Mouse (Mus musculus): ENCODE results near the gene 1110008P14Rik.

Gene 1110008P14Rik

DNA sequence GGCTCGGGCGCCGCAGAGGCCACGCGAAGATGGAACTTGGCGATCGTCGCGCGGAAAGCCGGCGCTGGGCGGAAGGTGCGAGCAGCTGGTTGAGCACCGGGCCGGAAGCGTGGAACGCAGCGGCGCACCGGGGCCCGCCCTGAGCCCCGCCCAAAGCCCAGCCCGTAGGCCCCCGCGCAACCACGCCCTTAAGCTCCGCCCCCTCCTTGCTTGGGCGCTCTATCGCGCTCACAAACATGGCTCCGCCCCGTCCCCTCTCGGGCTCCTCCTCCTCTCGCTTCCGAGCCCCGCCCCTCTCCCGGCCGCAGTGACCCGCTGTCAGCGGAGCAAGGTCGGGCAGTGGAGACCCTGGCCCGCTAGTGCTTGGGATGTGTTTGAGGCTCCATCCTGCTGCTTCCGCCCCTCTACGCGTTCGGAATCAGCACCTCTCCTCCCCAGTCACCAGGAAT is at the start of gene 1110008P14Rik:
Gene 1110008P14Rik (minus strand): TSS at position 164 of the 449 bp plus-strand sequence.
- DNase-seq (ENCODE audit: low spot score in 2 of 2): peak; percentile 90 to 93

DNA sequence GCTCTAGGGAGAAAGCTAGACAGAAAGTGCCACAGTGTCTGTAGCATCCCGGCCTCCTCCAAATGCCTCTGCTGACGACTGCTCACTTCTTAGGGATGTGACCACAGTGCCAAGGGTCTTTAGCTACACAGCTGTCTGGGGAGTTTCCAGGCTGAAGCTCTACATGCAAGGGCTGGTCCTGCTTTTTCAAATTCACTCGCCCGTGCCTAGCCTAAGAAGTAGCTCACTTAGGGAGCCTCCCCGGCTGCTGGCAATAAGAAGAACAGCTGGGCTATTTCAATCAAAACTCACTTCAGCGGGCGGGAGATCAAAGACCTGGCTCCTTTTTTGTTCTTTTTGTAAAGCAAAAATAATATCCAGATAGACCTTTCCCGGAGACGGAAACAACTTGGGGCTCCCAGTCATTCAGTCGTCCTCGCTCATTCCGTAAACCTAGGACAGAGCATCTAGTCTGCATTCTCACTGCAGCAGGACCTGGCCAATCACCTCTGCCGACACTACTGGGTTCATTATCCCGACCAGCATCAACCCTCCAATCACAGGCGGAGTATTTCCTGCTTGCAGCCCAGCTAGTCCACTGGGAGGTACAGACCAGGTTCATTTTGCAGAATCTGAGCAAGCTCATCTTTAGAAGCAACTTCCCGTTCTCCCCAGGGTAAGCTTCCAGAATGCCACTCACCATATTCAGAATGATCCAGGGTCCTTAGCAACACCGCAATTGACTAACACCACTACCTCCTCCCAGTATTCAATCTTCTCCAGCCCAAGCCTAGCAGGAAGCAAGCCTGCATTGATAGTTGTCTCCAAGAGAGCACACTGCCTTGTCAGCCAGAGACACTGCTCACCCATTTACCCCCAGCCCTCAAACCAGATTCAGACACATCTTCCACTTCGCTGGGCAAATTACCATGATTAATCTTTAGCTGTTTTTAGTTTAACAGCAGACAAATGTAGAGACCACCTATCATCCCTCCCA is 49.3 kb upstream of the 1110008P14Rik start:
- DNase-seq (ENCODE audit: low spot score in 2 of 2): peak; percentile 78 to 87

DNA sequence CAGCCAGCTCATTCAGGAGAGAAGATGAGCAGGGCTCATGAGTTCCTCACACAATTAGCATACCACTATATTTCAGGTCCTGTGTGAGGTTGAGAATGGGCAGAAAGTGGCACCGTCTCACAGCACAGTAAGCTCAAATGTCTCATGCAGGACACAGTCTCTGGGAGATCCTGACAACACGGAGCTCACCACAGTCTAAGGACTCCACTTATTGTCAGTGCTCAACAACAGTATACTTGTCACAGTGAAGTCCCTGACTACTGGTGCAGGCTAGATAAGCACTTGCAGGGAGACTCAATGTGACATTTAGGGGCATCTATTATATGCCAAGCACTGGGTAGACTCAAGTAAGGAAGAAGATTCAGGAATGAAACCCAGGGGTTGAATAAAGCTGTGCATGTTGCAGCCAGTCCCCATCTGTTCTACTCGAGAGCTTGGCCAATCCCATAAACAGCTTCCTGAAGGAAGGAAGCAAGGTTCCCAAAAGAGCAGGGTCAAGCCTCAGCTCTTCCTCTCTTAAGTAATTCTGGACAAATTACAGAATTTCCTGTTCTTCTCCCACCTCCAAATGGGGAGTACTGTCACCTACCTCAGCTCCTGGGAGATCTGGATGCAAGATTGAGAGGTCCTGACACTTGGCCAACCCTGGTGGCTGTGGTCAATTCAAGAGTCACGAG is 47.6 kb upstream of the 1110008P14Rik start:
- peak in 1 of 2 experiments; percentile 46 for DNase-seq (ENCODE audit: low spot score in 2 of 2)

DNA sequence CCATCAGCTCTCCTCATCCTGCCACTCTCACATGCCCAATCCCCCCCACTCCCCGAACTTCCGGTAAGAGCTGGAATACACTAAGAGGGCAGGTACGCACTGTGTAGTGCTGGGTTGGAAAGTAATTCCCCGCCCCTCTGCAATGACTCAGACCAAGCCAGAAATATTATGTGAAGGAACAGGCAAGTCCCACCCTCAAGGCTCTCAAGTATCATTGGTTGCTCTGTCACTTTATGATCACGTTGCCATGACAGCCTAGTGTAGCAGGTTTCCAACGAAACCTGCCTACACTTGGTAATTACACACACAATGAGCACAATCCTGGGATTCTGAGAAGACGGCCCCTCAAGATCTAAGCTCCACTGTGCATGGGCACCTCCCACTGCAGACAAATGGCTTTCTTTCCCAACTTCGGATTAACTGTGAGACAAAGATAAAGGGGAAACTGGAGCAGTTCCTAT is 46.6 kb upstream of the 1110008P14Rik start:
- no peak for DNase-seq (ENCODE audit: low spot score in 2 of 2)

GRCm38 (mm10) chr2:32427720-32428119 is 46.0 kb upstream of the 1110008P14Rik start:
- no peak for DNase-seq (ENCODE audit: low spot score in 2 of 2)

GRCm38 (mm10) chr2:32426141-32426540 is 44.4 kb upstream of the 1110008P14Rik start:
- no peak for DNase-seq (ENCODE audit: low spot score in 2 of 2)

DNA sequence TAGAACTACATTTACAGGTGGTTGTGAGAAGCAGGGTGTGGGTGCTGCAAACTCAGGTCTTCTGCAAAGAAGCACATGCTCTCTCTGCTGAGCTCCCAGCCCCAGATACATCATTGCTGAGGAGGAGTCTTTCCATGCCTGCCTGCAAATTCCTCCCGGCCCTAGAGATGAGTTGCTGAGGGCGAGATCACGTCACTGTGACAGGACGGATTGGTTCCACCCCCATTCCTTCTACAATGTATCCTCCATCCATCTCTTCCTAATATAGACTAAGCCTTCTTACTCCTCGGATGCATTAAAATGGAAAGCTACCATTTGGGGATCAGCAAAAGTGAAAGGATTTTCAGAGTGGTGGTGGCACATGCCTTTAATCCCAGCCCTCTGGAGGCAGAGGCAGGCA is 43.8 kb upstream of the 1110008P14Rik start:
- DNase-seq (ENCODE audit: low spot score in 2 of 2): no peak

DNA sequence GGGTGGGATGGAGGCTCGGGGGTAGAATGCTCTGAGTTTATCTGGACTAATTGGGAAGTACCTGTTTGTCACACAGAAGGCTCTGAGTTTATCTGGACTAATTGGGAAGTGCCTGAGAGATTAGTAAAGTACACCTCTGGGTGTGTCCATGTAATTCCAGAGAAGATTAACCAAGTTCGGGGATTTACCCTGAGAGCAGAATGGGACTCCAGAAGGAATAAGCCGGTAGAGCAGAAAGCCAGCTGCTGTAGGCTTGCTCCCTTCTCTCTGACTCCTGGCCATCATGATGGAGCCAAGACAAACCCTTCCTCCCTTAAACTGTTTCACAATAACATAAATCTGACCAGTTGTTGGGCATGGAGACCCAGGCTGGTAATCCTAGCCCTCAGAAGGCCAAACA is 43.1 kb upstream of the 1110008P14Rik start:
- no peak for DNase-seq (ENCODE audit: low spot score in 2 of 2)

- DNase-seq (ENCODE audit: low spot score in 2 of 2): peak; percentile 86 to 92
Observed at GRCm38 (mm10) chr2:32423481-32424331, 42.0 kb upstream of the 1110008P14Rik start.

DNA sequence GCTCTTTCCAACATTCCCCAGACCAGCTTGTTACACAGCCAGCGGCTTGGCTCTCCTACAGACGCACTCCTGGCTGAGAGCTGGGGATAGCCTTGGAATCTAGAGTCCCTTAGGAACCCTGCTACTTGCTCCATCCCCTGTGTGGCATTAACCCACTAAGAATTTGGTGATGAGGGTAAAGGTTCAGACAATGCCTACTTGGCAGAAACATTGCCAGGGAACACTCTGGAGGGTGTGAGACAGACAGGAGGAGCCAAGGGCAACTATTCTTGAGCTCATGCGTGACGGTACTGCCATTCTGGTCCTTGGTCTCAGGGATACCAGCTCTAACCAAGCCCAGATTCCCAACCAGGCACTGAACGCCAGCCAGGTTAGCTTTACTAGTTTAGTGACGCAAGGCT is 40.1 kb upstream of the 1110008P14Rik start:
- no peak for DNase-seq (ENCODE audit: low spot score in 2 of 2)

DNA sequence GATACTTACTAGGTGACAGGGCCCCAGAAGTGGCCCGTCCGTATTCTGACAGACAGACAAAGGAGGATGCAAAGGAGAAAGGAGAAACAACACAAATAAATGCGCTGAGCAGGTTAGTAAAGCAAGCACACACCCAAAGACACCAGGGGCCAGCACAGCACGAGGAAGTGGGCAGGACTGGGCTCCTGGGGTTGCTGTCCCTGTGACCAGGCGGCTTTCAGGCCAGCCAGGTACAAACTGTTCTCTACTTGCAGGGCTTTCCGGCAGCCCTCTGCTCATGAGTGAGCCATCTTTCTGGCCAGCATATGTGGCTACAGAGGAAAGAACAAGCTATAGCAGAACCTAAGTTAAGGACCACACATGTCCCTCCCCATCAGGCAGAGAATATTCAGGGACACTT is 38.9 kb upstream of the 1110008P14Rik start:
- no peak for DNase-seq (ENCODE audit: low spot score in 2 of 2)

GRCm38 (mm10) chr2:32420066-32420608 is 38.4 kb upstream of the 1110008P14Rik start:
- no peak for DNase-seq (ENCODE audit: low spot score in 2 of 2)

DNA sequence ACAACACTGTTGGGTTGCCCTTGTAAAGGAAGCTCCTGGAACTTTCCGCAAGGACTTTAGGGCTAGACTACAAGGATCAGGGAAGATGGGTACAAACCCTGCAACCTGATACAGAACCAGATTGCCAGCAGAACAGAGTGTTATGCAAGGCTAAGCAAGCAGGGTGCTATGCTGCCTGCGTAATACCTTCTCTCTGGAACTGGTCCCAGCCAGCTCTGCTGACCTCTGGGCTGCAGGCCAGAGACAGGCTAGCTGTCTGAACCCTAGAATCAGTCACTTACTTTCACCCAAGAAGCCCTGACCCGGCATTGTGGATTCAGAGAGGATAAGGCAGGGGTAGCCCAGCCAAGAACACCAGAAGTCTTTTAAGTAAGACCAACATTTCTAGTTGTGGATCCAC is 37.6 kb upstream of the 1110008P14Rik start:
- DNase-seq (ENCODE audit: low spot score in 2 of 2): peak; percentile 74 to 83

DNA sequence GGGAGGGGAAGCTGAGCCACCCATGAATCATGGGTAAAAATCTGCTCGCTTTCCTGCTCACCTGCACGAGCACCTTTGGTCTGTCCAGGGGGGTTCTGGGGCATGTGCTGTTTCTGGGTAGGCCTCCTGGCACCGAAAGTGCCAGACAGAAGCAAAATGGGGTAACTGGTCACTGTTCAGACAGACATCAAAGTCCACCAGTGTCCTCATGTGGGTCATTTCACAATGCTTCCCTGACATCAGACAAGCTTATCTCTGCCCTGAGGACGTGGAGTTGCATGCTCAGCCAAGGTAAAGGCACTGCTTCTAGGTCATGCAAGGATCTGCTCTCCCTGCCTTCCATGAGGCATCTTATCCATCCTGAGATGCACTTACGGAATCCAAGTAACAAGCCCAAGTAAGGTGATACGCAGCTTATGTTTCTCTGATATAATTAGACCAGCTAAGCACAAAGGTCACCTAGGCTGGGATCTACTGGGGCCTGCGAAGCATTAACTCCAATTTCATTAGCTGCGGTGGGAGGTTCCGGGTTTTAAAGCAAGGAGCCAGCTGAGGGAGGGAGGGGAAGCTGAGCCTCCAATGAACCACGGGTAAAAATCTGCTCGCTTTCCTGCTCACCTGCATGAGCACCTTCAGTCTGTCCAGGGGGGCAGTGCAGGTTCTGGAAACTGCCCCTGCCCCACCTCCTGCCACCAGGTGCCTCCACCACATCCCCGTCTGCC is 36.9 kb upstream of the 1110008P14Rik start:
- no peak for DNase-seq (ENCODE audit: low spot score in 2 of 2)

- no peak for DNase-seq (ENCODE audit: low spot score in 2 of 2)
Observed at GRCm38 (mm10) chr2:32417486-32417885, 35.7 kb upstream of the 1110008P14Rik start.

GRCm38 (mm10) chr2:32416556-32416955 is 34.8 kb upstream of the 1110008P14Rik start:
- DNase-seq (ENCODE audit: low spot score in 2 of 2): no peak

DNA sequence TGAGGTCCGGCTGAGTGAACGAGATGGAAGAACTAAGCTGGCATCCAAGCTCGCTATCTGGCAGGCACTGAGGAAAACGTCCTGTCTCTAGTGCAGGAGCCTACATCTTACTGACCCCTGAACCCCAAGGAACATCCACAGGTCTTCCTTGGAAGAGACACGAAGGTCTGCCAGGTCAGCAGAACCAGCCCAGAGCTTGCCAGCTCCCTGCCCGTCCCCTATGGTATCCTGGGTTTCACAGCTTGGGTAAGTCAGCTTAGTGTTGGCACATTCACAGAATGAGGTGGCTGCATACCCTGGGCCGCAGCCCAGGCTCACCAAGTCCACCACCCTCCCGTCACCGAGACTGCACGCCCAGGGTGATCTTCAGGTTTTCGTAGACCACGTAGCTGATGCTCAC is 34.1 kb upstream of the 1110008P14Rik start:
- DNase-seq (ENCODE audit: low spot score in 2 of 2): no peak

- DNase-seq (ENCODE audit: low spot score in 2 of 2): no peak
Observed at GRCm38 (mm10) chr2:32413936-32414335, 32.2 kb upstream of the 1110008P14Rik start.

DNA sequence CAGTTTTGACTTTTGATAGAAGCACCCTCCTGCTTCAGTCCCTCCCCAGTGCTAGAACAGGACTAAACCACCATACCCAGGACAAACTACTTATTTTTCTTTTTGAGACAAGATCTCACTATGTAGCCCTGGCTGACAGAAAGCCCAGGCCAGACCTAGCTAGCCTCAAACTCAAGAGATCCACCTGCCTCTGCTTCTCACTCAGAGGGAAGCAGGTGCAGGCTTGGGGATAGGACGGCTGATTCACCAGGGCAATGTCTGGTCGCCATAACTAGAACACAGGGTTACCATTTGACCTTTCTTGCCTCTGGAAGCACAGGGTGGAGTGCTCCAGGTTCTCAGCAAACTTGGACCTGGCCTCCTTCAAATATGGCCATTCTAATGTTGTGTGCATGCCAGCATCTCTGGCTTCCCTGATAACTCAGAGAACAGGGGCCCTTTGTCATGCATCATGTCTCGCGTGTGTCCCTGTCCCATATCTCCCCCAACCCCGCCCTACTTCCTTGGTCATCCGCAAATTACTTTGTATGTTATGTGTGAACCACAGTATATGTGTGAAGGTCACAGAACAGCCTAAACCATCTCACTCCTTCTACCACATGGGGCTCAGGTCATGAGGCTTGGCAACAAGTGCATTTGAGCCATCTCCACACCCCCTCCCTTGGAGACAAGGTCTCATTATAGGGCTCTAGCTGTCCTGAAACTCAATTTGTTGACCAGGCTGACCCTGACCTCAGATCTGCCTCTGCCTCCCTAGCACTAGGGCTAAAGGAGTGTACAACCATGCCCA is 31.2 kb upstream of the 1110008P14Rik start:
- no peak for DNase-seq (ENCODE audit: low spot score in 2 of 2)

- DNase-seq (ENCODE audit: low spot score in 2 of 2): no peak
Observed at GRCm38 (mm10) chr2:32411407-32411806, 29.7 kb upstream of the 1110008P14Rik start.

Data from heart, adult 9 months (tissue).